Mouse (Mus musculus) brain, embryonic 14.5 days (tissue): ENCODE data around the gene Atg4a-ps. TPM values are rescaled to one million over a fixed set of nuclear protein-coding genes. Genes with fewer than 3 reads are reported as not detected.
A peak's percentile ranks its signal among the peaks of the same experiment; 100 is the strongest.

Experiments
- DNase-seq: peaks from one replicate; pipeline ENCODE4 v3.0.0-alpha.2; 2011; ENCODE audit warnings: low read depth
- CTCF ChIP-seq: fragments of 200-500 bp; IDR thresholded peaks from 2 replicates; pipeline ENCODE4 v1.5.1; 2012; ENCODE audit warnings: inconsistent platforms, mild to moderate bottlenecking, moderate library complexity, borderline replicate concordance; ENCODE audit not compliant: insufficient read depth, insufficient read length; ENCODE audit errors: extremely low read depth
- POLR2A ChIP-seq: fragments of 200-500 bp; IDR thresholded peaks from 2 replicates; pipeline ENCODE4 v1.6.1; 2012; ENCODE audit warnings: mild to moderate bottlenecking, inconsistent platforms, borderline replicate concordance; ENCODE audit not compliant: poor library complexity, insufficient read depth, insufficient read length, severe bottlenecking; ENCODE audit errors: extremely low read depth
- polyA plus RNA-seq: library from polyadenylated mRNA; depleted of rRNA; stranded (reverse); fragments of >200 nt; gene quantifications from 2 replicates; pipeline ENCODE4 v1.2.3, GENCODE M21; 2012

Atg4a-ps gene
- polyA plus RNA-seq, 1 experiment, result 0.04 TPM

GRCm38 (mm10) chr3:103624591-103625051 is 21.2 kb downstream of the Atg4a-ps start:
- TF ChIP-seq CTCF, result no peak
- no peak for TF ChIP-seq POLR2A
- DNase-seq, result peak; percentile 65

- DNase-seq, result no peak
- no peak for TF ChIP-seq POLR2A
These were observed 21.9 kb downstream of the Atg4a-ps start for GRCm38 (mm10) chr3:103623893-103624470.

GRCm38 (mm10) chr3:103620101-103620500 is 25.8 kb downstream of the Atg4a-ps start:
- TF ChIP-seq POLR2A (no peak), CTCF (no peak)
- DNase-seq, result no peak

GRCm38 (mm10) chr3:103616981-103617380 is 28.9 kb downstream of the Atg4a-ps start:
- no peak for DNase-seq
- no peak for TF ChIP-seq POLR2A
- no peak for TF ChIP-seq CTCF

GRCm38 (mm10) chr3:103615621-103616020 is 30.2 kb downstream of the Atg4a-ps start:
- no peak for TF ChIP-seq CTCF
- TF ChIP-seq POLR2A, result no peak
- DNase-seq, result no peak

GRCm38 (mm10) chr3:103612636-103613355 is 33.1 kb downstream of the Atg4a-ps start:
- TF ChIP-seq CTCF (no peak), POLR2A (no peak)
- no peak for DNase-seq

- DNase-seq, result no peak
- no peak for TF ChIP-seq POLR2A
- TF ChIP-seq CTCF, result no peak
These were observed 35.6 kb downstream of the Atg4a-ps start for GRCm38 (mm10) chr3:103610231-103610630.

- peak; percentile 57 for DNase-seq
- TF ChIP-seq POLR2A (no peak), CTCF (no peak)
These were observed 38.9 kb downstream of the Atg4a-ps start for GRCm38 (mm10) chr3:103606660-103607595.

- TF ChIP-seq CTCF, result no peak
- no peak for DNase-seq
These were observed 39.7 kb downstream of the Atg4a-ps start for GRCm38 (mm10) chr3:103606045-103606597.

GRCm38 (mm10) chr3:103601561-103601960 is 44.3 kb downstream of the Atg4a-ps start:
- no peak for TF ChIP-seq POLR2A
- no peak for TF ChIP-seq CTCF
- DNase-seq, result no peak

- no peak for TF ChIP-seq CTCF
- TF ChIP-seq POLR2A, result no peak
- no peak for DNase-seq
These were observed 44.9 kb downstream of the Atg4a-ps start for GRCm38 (mm10) chr3:103601011-103601410.
